Mouse (Mus musculus) hindbrain, embryonic 10.5 days (tissue): ENCODE results near the gene Mpdu1. TPM values are rescaled to one million over a fixed set of nuclear protein-coding genes. Genes with fewer than 3 reads are reported as not detected.

Experiments used
- microRNA counts: library from miRNA; unstranded; fragments of <30 nt; microRNA quantifications from one replicate; lab custom pipeline; 2017
- polyA plus RNA-seq: library from polyadenylated mRNA; unstranded; fragments of >200 nt; fragmentation: Nextera tagmentation; extraction: Ambion mirVana; gene quantifications from 2 replicates; pipeline ENCODE4 v1.2.1, GENCODE M21; 2016

Gene Mpdu1
- polyA plus RNA-seq, 1 experiment from 2014 or later = 88.3 TPM

MicroRNAs encoded within 50 kb of the gene (microRNA counts, 519-probe panel; counts per million panel counts)
- microRNA mmu-miR-1934 (lab: Ali Mortazavi, UCI) (1,255 counts per million, percentile 77 among the panel's probes with 10 or more counts), microRNA mmu-miR-467f (lab: Ali Mortazavi, UCI) (1,255 counts per million, percentile 77 among the panel's probes with 10 or more counts)

Other genes with a start within 250 kb of the Mpdu1 start
- gene Kdm6b, start 249.0 kb downstream of the Mpdu1 start, polyA plus RNA-seq = 37.9 and 43.4 TPM in 2 replicates
- 2.0 and 2.6 TPM in 2 replicates for gene Dnah2, start 113.5 kb downstream of the Mpdu1 start, polyA plus RNA-seq
- gene Efnb3, start 102.4 kb downstream of the Mpdu1 start, polyA plus RNA-seq = 61.9 and 67.2 TPM in 2 replicates
- 40.6 and 41.4 TPM in 2 replicates for gene Wrap53, start 82.4 kb downstream of the Mpdu1 start, polyA plus RNA-seq
- gene Trp53, start 82.3 kb downstream of the Mpdu1 start, polyA plus RNA-seq = 166 and 173 TPM in 2 replicates
- 7.5 and 7.8 TPM in 2 replicates for gene Atp1b2, start 56.7 kb downstream of the Mpdu1 start, polyA plus RNA-seq
- gene Shbg, start 44.7 kb downstream of the Mpdu1 start, polyA plus RNA-seq = not detected in 2 replicates
- gene Sat2, start 40.6 kb downstream of the Mpdu1 start, polyA plus RNA-seq = 15.4 and 24.5 TPM in 2 replicates
- 37.9 and 47.4 TPM in 2 replicates for gene Fxr2, start 29.7 kb downstream of the Mpdu1 start, polyA plus RNA-seq
- gene Sox15, start 7.3 kb downstream of the Mpdu1 start, polyA plus RNA-seq = 0.37 TPM in 1 of 2 replicates, not detected in the other
- 7.2 and 8.7 TPM in 2 replicates for gene Cd68, start 3.5 kb upstream of the Mpdu1 start, polyA plus RNA-seq
- 740 and 935 TPM in 2 replicates for gene Eif4a1, start 9.8 kb upstream of the Mpdu1 start, polyA plus RNA-seq
- 116 and 122 TPM in 2 replicates for gene Senp3, start 19.4 kb upstream of the Mpdu1 start, polyA plus RNA-seq
- 0.14 and 0.30 TPM in 2 replicates for gene Tnfsf13, start 23.1 kb upstream of the Mpdu1 start, polyA plus RNA-seq
- 2.2 and 2.3 TPM in 2 replicates for gene Tnfsf12, start 33.2 kb upstream of the Mpdu1 start, polyA plus RNA-seq
- 0.82 and 0.85 TPM in 2 replicates for gene Tnfsfm13, start 33.5 kb upstream of the Mpdu1 start, polyA plus RNA-seq
- 31.1 and 37.9 TPM in 2 replicates for gene Polr2a, start 96.0 kb upstream of the Mpdu1 start, polyA plus RNA-seq
- 0.50 TPM in 1 of 2 replicates, not detected in the other for gene Slc35g3, start 99.3 kb upstream of the Mpdu1 start, polyA plus RNA-seq
- gene Zbtb4, start 103.3 kb upstream of the Mpdu1 start, polyA plus RNA-seq = 0.80 and 1.2 TPM in 2 replicates
- gene Chrnb1, start 133.3 kb upstream of the Mpdu1 start, polyA plus RNA-seq = 1.6 and 2.2 TPM in 2 replicates
- gene Fgf11, start 139.2 kb upstream of the Mpdu1 start, polyA plus RNA-seq = 0.76 and 1.8 TPM in 2 replicates
- 1.3 and 1.5 TPM in 2 replicates for gene Tmem102, start 143.0 kb upstream of the Mpdu1 start, polyA plus RNA-seq
- gene Gm39566, start 152.7 kb upstream of the Mpdu1 start, polyA plus RNA-seq = not detected in 2 replicates
- gene Spem2, start 155.8 kb upstream of the Mpdu1 start, polyA plus RNA-seq = not detected in 2 replicates
- gene Spem1, start 159.5 kb upstream of the Mpdu1 start, polyA plus RNA-seq = 0.34 TPM in 1 of 2 replicates, not detected in the other
- gene Nlgn2, start 175.1 kb upstream of the Mpdu1 start, polyA plus RNA-seq = 5.8 and 9.1 TPM in 2 replicates
- 312 and 362 TPM in 2 replicates for gene Tmem256, start 175.9 kb upstream of the Mpdu1 start, polyA plus RNA-seq
- 85.3 and 88.7 TPM in 2 replicates for gene Plscr3, start 183.7 kb upstream of the Mpdu1 start, polyA plus RNA-seq
- 0.77 and 1.7 TPM in 2 replicates for gene Tnk1, start 196.1 kb upstream of the Mpdu1 start, polyA plus RNA-seq
- not detected in 2 replicates for gene Tmem95, start 215.4 kb upstream of the Mpdu1 start, polyA plus RNA-seq
- 5.2 and 6.8 TPM in 2 replicates for gene Kctd11, start 218.8 kb upstream of the Mpdu1 start, polyA plus RNA-seq
- 1.2 and 1.4 TPM in 2 replicates for gene Acap1, start 232.9 kb upstream of the Mpdu1 start, polyA plus RNA-seq
- gene 2810408A11Rik, start 238.3 kb upstream of the Mpdu1 start, polyA plus RNA-seq = 11.4 and 15.2 TPM in 2 replicates
- 12.5 and 13.4 TPM in 2 replicates for gene Neurl4, start 238.4 kb upstream of the Mpdu1 start, polyA plus RNA-seq